Mouse (Mus musculus) neural tube, embryonic 13.5 days (tissue): ENCODE results near the gene Sart3. TPM values are rescaled to one million over a fixed set of nuclear protein-coding genes. Genes with fewer than 3 reads are reported as not detected.

Experiments
- ATAC-seq: fragments of 200-750 bp; cut with Nextera tagmentation; 2 replicates; pipeline ENCODE4 v1.8.0; 2017; ENCODE audit warnings: low read depth, mild to moderate bottlenecking, moderate TSS enrichment, moderate library complexity
- H3K27ac ChIP-seq: fragments of 300-500 bp; sonication (generic); replicated peaks from 2 replicates; pipeline ENCODE4 v1.5.1; 2015; ENCODE audit warnings: moderate library complexity, mild to moderate bottlenecking, inconsistent platforms
- H3K27me3 ChIP-seq: fragments of 300-500 bp; sonication (generic); 2 replicates; pipeline ENCODE4 v1.6.1; 2015; ENCODE audit warnings: mild to moderate bottlenecking, inconsistent platforms
- H3K36me3 ChIP-seq: fragments of 300-500 bp; sonication (generic); 2 replicates; pipeline ENCODE4 v1.6.1; 2015; ENCODE audit warnings: mild to moderate bottlenecking, inconsistent platforms
- H3K4me1 ChIP-seq: fragments of 300-500 bp; sonication (generic); replicated peaks from 2 replicates; pipeline ENCODE4 v1.6.1; 2015; ENCODE audit warnings: inconsistent platforms
- H3K4me2 ChIP-seq: fragments of 300-500 bp; sonication (generic); 2 replicates; pipeline ENCODE4 v1.6.1; 2015; ENCODE audit warnings: inconsistent platforms, mild to moderate bottlenecking, moderate library complexity
- H3K4me3 ChIP-seq: fragments of 300-500 bp; sonication (generic); 2 replicates; pipeline ENCODE4 v1.5.1; 2015; ENCODE audit warnings: mild to moderate bottlenecking, inconsistent platforms
- H3K9ac ChIP-seq: fragments of 300-500 bp; sonication (generic); 2 replicates; pipeline ENCODE4 v1.6.1; 2015; ENCODE audit warnings: moderate library complexity, mild to moderate bottlenecking, inconsistent platforms
- H3K9me3 ChIP-seq: fragments of 300-500 bp; sonication (generic); 2 replicates; pipeline ENCODE4 v1.6.1; 2016; ENCODE audit warnings: inconsistent platforms
- WGBS: fragments of 180-500 bp; shearing (Covaris S2); methylation state at CpG from one replicate; pipeline ENCODE4 v1.1.7; 2015; 5-methylcytosine and 5-hydroxymethylcytosine counted together
- polyA plus RNA-seq: library from polyadenylated mRNA; unstranded; fragments of >200 nt; fragmentation: Nextera tagmentation; extraction: Ambion mirVana; gene quantifications from 2 replicates; pipeline ENCODE4 v1.2.1, GENCODE M21; 2015

The Sart3 gene
- polyA plus RNA-seq, 1 experiment from 2014 or later: 45.5 TPM

DNA sequence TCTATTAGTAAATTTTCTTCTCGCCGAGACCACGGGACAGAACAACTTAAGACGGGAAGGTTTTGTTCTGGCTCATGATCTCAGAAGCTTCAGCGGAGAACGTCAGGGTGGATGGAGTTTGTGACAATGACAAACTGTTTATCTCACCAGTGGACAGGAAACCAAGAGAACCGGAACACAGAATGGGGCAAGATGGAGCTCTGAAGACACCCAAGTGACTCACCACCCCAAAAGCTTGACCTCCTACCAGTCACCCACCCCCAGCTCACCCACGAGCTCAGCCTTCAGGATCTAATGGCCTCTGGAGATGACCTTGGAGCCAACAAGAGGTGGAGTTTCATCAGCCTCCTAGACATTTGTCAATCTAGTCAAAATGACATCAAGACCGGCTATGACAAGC is 33.0 kb upstream of the Sart3 start:
- WGBS: 90% methylated on average over 9 of the region's 9 CpGs
- Histone ChIP-seq H3K4me2 (no peak overlapping the region), H3K4me3 (no peak overlapping the region), H3K27me3 (no peaks in the 10 kb centered on the region), H3K9me3 (no peaks in the 10 kb centered on the region), H3K27ac (no peak overlapping the region), H3K4me1 (peaks cover 5% of the 10 kb centered on the region), H3K9ac (no peak overlapping the region), H3K36me3 (no peaks in the 10 kb centered on the region)
- ATAC-seq: no peak

DNA sequence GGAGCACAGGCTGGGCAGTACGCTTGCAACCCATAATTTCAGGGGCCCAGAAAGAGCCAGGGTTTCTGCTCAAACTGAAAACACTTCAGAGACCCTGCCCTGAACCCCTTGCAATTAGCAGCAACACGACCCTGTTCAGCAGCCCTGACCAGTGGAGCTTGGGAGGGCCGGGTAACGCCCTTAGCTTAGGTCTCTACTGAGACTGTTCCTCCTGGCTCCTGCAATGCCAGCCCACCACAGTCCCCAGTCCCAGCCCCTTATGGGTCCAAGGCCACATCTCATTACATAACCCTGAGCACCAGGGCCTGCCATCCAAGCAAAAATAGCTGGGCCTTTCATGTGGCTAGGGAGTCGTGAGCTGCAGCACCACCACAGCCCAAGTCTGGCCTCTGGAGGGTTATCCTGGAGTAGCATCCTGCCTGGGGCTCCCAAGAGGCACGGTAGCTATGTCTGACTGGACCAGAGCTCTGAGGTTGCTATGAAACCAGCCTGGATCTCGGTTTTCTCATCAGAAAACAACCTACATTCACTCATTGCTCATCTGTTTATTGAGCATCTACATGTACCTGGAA is 32.2 kb upstream of the Sart3 start:
- WGBS: 61% methylated on average over 7 of the region's 7 CpGs
- Histone ChIP-seq H3K36me3 (no peaks in the 10 kb centered on the region), H3K27me3 (no peaks in the 10 kb centered on the region), H3K9me3 (no peaks in the 10 kb centered on the region), H3K27ac (no peak overlapping the region), H3K4me2 (no peak overlapping the region), H3K4me1 (peaks cover 13% of the 10 kb centered on the region), H3K4me3 (no peak overlapping the region), H3K9ac (no peak overlapping the region)
- no peak for ATAC-seq

DNA sequence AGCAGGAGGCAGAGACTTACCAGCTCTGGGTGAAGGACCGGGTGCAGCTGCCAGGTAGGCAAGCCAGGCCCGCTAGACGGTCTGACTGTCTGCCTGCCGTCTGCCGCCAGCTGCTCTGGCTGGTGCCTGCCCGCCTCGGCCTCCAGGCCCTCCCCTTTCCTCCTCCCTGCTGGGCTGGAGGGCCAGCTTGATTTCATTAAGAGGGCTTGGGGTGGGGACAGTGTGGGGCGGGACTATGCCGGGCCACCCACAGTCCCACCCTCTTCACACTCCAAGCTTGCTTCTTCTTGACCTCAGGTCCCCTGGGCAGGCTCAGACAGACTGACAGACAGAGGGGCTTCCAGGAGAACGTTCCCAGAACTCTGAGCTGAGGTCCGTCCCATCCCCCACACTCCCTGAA is 28.0 kb upstream of the Sart3 start, which contains the start of gene Tmem119:
TSS of gene Tmem119 (minus strand) at position 237 of the 400 bp plus-strand sequence.
- Histone ChIP-seq H3K27me3 (0 out of 2 replicates have a peak, but pooled peaks cover 6% of the 10 kb centered on the region), H3K9me3 (no peaks in the 10 kb centered on the region), H3K27ac (peak within 1 kb of the TSS; percentile 56), H3K4me1 (peaks cover 33% of the 10 kb centered on the region), H3K4me2 (peak within 1 kb of the TSS; percentile 37), H3K36me3 (no peaks in the 10 kb centered on the region), H3K9ac (0 out of 2 replicates have a peak within 1 kb of the TSS, but pooled peaks have one; percentile 17), H3K4me3 (peak within 1 kb of the TSS; percentile 23)
- 1% methylated on average over 11 of the region's 11 CpGs for WGBS
- ATAC-seq: peak; percentile 63; the same call in 1 of the 2 replicates

DNA sequence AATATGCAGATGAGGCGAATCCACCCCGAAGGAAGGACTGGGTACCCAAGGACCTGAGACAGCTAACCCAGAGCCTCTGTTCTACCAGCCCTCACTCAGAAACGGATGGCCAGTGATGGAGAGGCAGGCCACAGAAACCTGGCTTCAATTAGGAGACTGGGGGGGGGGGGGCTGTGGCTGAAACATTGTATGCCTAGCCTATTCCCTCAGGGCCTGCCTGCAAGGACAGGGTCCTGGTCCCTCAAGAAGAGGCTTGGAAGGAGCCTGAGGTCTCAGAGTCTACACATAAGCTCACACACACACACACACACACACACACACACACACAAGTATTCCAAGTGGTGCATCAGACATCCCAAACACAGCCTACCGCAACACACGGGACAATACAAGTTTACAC is 27.4 kb upstream of the Sart3 start:
- peak; percentile 29; the same call in 1 of the 2 replicates for ATAC-seq
- peak overlapping the region; percentile 56 for H3K27ac ChIP-seq

GRCm38 (mm10) chr5:113798525-113798924 is 26.2 kb upstream of the Sart3 start:
- H3K9me3 ChIP-seq: no peaks in the 10 kb centered on the region
- ATAC-seq: no peak
- H3K27me3 ChIP-seq: 0 out of 2 replicates have a peak, but pooled peaks cover 6% of the 10 kb centered on the region
- peaks cover 33% of the 10 kb centered on the region for H3K4me1 ChIP-seq
- H3K4me2 ChIP-seq: peak overlapping the region; percentile 37
- H3K27ac ChIP-seq: no peak overlapping the region
- 82% methylated on average over 9 of the region's 9 CpGs for WGBS
- no peak overlapping the region for H3K4me3 ChIP-seq
- H3K9ac ChIP-seq: no peak overlapping the region
- H3K36me3 ChIP-seq: no peaks in the 10 kb centered on the region

More for the DNA sequence above, 27.4 kb upstream of the Sart3 start:
- WGBS: 40% methylated on average over 5 of the region's 5 CpGs
- peaks cover 33% of the 10 kb centered on the region for H3K4me1 ChIP-seq
- H3K9ac ChIP-seq: 0 out of 2 replicates have a peak overlapping the region, but pooled peaks have one; percentile 17
- H3K36me3 ChIP-seq: no peaks in the 10 kb centered on the region
- no peaks in the 10 kb centered on the region for H3K9me3 ChIP-seq
- H3K4me3 ChIP-seq: peak overlapping the region; percentile 23
- H3K27me3 ChIP-seq: 0 out of 2 replicates have a peak, but pooled peaks cover 6% of the 10 kb centered on the region
- peak overlapping the region; percentile 37 for H3K4me2 ChIP-seq

- H3K9me3 ChIP-seq: no peaks in the 10 kb centered on the region
- ATAC-seq: no peak
- H3K4me1 ChIP-seq: peaks cover 33% of the 10 kb centered on the region
- no peaks in the 10 kb centered on the region for H3K36me3 ChIP-seq
- no peak overlapping the region for H3K9ac ChIP-seq
- H3K4me3 ChIP-seq: no peak overlapping the region
- WGBS: 13% methylated on average over 19 of the region's 19 CpGs
- H3K27ac ChIP-seq: no peak overlapping the region
- H3K27me3 ChIP-seq: 0 out of 2 replicates have a peak, but pooled peaks cover 6% of the 10 kb centered on the region
- peak overlapping the region; percentile 30 for H3K4me2 ChIP-seq
Measured at GRCm38 (mm10) chr5:113797149-113797882, 25.0 kb upstream of the Sart3 start.

DNA sequence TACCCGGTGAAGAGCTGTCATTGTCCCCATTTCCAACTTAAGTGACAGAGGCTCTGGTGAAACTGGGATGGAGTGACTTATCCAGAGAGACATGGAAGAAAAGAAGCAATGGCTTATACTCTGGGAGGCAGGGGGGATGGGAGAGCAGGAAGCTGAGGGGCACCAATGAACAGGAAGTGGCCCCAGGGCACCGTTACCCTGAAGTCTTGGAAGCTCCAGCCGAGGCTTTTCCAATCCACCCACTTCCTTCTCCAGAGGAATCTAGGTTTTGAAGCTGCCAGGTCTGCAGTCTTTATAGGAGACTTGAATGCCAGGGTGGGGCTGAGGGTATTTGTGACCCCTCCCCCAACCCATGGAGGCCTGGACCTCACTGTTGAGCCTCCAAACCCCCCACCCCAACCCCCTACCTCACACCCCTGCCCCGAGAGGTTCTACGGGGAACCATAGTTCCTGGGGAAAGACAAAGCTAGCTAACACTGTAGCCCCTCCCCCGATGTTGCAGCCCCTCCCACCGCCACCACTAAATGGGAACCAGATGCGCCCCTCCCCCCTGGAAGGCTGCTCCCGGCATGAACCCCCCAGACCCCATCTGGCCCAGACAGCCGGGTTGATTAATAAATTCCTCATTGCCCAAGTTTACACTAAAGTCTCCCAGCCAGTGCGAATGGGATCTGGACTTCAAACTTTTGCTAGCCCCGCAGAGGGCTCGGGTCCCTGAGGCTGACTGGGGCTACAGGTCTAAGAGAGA is 24.3 kb upstream of the Sart3 start:
- Histone ChIP-seq H3K4me2 (peak overlapping the region; percentile 30), H3K27me3 (0 out of 2 replicates have a peak, but pooled peaks cover 6% of the 10 kb centered on the region), H3K9me3 (no peaks in the 10 kb centered on the region), H3K4me3 (no peak overlapping the region), H3K9ac (0 out of 2 replicates have a peak overlapping the region, but pooled peaks have one; percentile 26), H3K36me3 (no peaks in the 10 kb centered on the region), H3K4me1 (peaks cover 33% of the 10 kb centered on the region), H3K27ac (peak overlapping the region; percentile 23; the same call in 1 of the 2 replicates)
- WGBS: 5% methylated on average over 13 of the region's 13 CpGs
- ATAC-seq: no peak

DNA sequence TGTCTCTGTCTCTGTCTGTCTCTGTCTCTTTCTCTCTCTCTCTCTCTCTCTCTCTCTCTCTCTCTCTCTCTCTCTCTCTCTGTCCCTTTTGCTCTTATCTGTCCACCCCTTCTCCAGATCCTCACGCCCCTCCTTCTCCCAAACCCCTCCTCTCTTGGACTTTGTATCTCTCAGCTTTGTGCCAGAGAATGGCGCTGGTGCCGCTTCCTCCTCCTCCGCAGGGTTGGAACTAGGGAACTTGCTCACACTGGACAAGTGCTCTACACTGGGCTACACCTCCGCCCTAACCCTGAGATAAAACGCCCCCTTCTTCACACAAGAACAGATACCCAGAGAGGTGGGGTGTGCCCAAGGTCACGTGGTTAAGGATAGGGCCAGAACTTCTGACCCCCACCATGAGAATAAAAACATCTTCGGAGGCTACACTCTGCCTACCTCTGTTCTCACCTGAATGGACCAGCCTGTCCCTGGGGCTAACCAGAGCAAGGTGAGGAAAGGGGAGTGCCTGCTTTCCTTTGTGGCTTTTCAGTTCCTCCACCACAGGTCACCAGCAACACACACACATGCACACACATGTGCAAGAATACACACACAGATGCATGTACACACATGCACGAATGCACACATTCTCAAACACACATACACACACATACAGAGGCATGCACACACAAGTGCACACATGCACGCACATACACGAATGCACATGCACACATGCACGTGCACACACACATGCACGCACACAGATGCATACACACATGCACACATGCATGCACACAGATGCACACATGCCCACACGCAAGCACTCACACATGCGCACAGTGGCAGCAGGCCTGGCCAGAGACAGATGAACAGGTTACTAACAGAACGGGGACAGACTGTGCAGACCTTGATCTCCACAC is 19.1 kb upstream of the Sart3 start:
- Histone ChIP-seq H3K9me3 (no peaks in the 10 kb centered on the region), H3K4me2 (no peak overlapping the region), H3K27me3 (no peaks in the 10 kb centered on the region), H3K27ac (no peak overlapping the region), H3K9ac (no peak overlapping the region), H3K36me3 (no peaks in the 10 kb centered on the region), H3K4me1 (peaks cover 21% of the 10 kb centered on the region), H3K4me3 (no peak overlapping the region)
- 84% methylated on average over 16 of the region's 16 CpGs for WGBS
- no peak for ATAC-seq

DNA sequence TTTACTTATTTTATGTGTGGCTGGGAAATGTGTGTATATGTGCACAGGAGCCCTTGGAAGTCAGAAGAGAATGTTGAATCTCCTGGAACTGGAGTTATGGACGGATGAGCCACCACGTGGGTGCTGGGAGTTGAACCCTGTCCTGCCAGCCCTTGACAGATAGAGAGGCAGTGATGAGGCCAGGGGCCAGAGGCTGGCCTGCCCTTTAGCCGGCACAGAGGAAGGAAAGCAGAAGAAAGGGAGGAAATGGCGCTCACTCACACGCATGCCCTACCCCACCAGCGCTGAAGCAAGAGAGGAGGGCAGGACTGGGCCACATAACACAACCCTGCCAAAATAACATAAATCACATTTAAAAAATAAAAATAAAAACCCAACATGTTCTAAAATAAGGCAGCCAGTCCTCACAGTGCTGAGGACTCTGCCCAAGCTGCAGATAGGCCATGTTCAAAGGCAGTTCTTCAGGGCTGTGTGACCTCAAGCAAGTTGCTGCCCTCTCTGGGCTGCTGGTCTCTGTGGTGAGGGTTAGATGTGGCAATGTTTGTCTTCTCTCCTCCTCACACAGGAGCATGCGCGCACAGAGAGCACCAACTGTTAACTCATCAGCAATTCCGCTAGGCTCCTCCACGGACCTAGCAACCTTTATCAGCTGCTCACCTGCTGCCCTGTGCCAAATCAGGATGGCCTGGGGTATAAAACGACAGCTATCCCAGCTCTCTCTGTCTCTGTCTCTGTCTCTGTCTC is 18.3 kb upstream of the Sart3 start:
- Histone ChIP-seq H3K36me3 (no peaks in the 10 kb centered on the region), H3K27me3 (no peaks in the 10 kb centered on the region), H3K4me1 (peaks cover 15% of the 10 kb centered on the region), H3K27ac (no peak overlapping the region), H3K4me2 (no peak overlapping the region), H3K9me3 (no peaks in the 10 kb centered on the region), H3K4me3 (no peak overlapping the region), H3K9ac (no peak overlapping the region)
- WGBS: 83% methylated on average over 11 of the region's 11 CpGs
- ATAC-seq: no peak

DNA sequence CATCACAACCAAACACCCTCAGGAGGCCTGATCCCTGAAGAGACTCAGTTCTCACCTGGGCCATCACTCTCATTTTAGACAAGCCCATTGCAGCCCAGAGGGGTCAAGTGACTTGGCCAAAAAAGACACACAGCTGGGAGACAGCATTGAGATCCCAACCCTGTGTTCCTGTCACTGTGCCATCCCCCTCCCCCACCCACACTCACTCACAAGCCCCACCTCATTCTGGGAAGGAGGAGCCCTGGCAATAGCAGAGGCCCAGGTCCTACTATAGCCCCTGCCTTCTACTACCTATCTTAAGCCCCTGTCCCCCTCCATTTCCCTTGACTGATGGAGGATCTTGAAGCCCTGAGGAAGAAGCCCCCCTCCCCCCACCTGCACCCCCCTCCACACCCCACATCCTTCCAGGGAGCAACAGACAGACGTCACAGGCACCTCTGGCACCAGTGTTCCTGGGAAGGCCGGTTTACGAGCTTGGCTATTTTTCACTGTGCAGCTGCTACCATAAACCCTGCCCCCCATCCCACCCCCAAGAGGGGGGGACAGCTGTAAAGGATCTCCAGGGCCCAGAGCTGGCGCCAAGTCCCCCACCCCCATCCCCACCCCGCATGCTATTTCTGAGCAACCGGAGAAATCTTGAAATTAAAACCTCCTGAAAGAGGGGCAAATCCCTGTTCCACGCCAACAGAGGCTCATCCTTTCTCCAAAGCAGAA is 16.9 kb upstream of the Sart3 start:
- no peak overlapping the region for H3K4me3 ChIP-seq
- H3K9me3 ChIP-seq: no peaks in the 10 kb centered on the region
- ATAC-seq: peak; percentile 64
- 10% methylated on average over 7 of the region's 7 CpGs for WGBS
- H3K4me2 ChIP-seq: no peak overlapping the region
- H3K27ac ChIP-seq: peak overlapping the region; percentile 47; the same call in 1 of the 2 replicates
- no peaks in the 10 kb centered on the region; the same call in 1 of the 2 replicates for H3K27me3 ChIP-seq
- H3K9ac ChIP-seq: peak overlapping the region; percentile 17; the same call in 1 of the 2 replicates
- no peaks in the 10 kb centered on the region for H3K36me3 ChIP-seq
- H3K4me1 ChIP-seq: peaks cover 15% of the 10 kb centered on the region
